21 mouse cellular contexts compared by ENCODE assay signal in genomic region chr11:102330039-102330438, GRCm38 (mm10).
"Had no signal": no experiment of that assay in that cellular context is flagged by ENCODE, and none has a peak within 500 bp of the region (broad histone marks: within the 10 kb centered on the region; RNA-seq: fewer than 3 reads in every experiment).

No protein-coding gene starts in this region.

- H3K4me1 ChIP-seq: limb, embryonic 12.5 days; liver, embryonic 12.5 days had no signal

- H3K9ac ChIP-seq: heart, embryonic 13.5 days; heart, embryonic 15.5 days; hindbrain, embryonic 14.5 days; intestine, embryonic 15.5 days; limb, embryonic 12.5 days; liver, embryonic 12.5 days; liver, embryonic 14.5 days had no signal

- H3K36me3 ChIP-seq: heart, embryonic 10.5 days; heart, embryonic 13.5 days; heart, embryonic 15.5 days; intestine, embryonic 15.5 days; limb, embryonic 10.5 days; limb, embryonic 12.5 days; liver, embryonic 12.5 days had no signal

- DNase-seq: gastrocnemius, postnatal 14 days; gastrocnemius, postnatal 36 days; heart, adult 18-20 months; heart, postnatal 14 days; heart, postnatal 36 days; kidney, adult 18-20 months; kidney, adult 8-10 months; kidney, postnatal 10 days; kidney, postnatal 25 days; kidney, postnatal 4 days had no signal

- H3K4me3 ChIP-seq: heart, embryonic 10.5 days; heart, embryonic 13.5 days; heart, embryonic 15.5 days; intestine, embryonic 15.5 days; layer of hippocampus, adult 2 months; left cerebral cortex, adult 2 months; limb, embryonic 10.5 days; limb, embryonic 12.5 days; liver, embryonic 12.5 days had no signal

- H3K9me3 ChIP-seq: heart, embryonic 10.5 days; heart, embryonic 13.5 days; heart, embryonic 15.5 days; intestine, embryonic 15.5 days; limb, embryonic 10.5 days; limb, embryonic 12.5 days; liver, embryonic 12.5 days had no signal

- H3K27ac ChIP-seq: heart, embryonic 10.5 days; heart, embryonic 13.5 days; heart, embryonic 15.5 days; hindbrain, embryonic 14.5 days; intestine, embryonic 15.5 days; layer of hippocampus, adult 2 months; left cerebral cortex, adult 2 months; limb, embryonic 10.5 days; limb, embryonic 12.5 days; liver, embryonic 12.5 days; liver, embryonic 14.5 days had no signal

- H3K27me3 ChIP-seq: heart, embryonic 13.5 days; heart, embryonic 15.5 days; intestine, embryonic 15.5 days; limb, embryonic 12.5 days had no signal
